Mouse (Mus musculus) liver, embryonic 11.5 days (tissue): Measurements from ENCODE around the gene Hmg20a. TPM values are rescaled to one million over a fixed set of nuclear protein-coding genes. Genes with fewer than 3 reads are reported as not detected.

ENCODE experiments used
- ATAC-seq: fragments of 200-750 bp; cut with Nextera tagmentation; replicated peaks from 2 replicates; pipeline ENCODE4 v1.8.0; 2017; ENCODE audit warnings: moderate number of reproducible peaks, mild to moderate bottlenecking, moderate TSS enrichment, moderate library complexity; ENCODE audit not compliant: low FRiP score
- DNase-seq: peaks from one replicate; pipeline ENCODE4 v3.0.0-alpha.2; 2017; ENCODE audit warnings: low spot score
- H3K27ac ChIP-seq: fragments of 300-500 bp; sonication (generic); 2 replicates; pipeline ENCODE4 v1.5.1; 2014; ENCODE audit warnings: mild to moderate bottlenecking, low read depth, low read length, control low read depth
- H3K27me3 ChIP-seq: fragments of 300-500 bp; sonication (generic); replicated peaks from 2 replicates; pipeline ENCODE4 v1.6.1; 2014; ENCODE audit warnings: low read length, mixed read lengths; ENCODE audit not compliant: control insufficient read depth, insufficient read depth
- H3K36me3 ChIP-seq: fragments of 300-500 bp; sonication (generic); 2 replicates; pipeline ENCODE4 v1.6.1; 2014; ENCODE audit warnings: mild to moderate bottlenecking, low read length, moderate library complexity, mixed read lengths; ENCODE audit not compliant: control insufficient read depth, insufficient read depth
- H3K4me1 ChIP-seq: fragments of 300-500 bp; sonication (generic); replicated peaks from 2 replicates; pipeline ENCODE4 v1.6.1; 2014; ENCODE audit warnings: low read length, mixed read lengths; ENCODE audit not compliant: control insufficient read depth, insufficient read depth
- H3K4me2 ChIP-seq: fragments of 300-500 bp; sonication (generic); 2 replicates; pipeline ENCODE4 v1.6.1; 2014; ENCODE audit warnings: mild to moderate bottlenecking, control low read depth, moderate library complexity
- H3K4me3 ChIP-seq: fragments of 300-500 bp; sonication (generic); 2 replicates; pipeline ENCODE4 v1.5.1; 2014; ENCODE audit warnings: low read depth, low read length, control low read depth
- H3K9ac ChIP-seq: fragments of 300-500 bp; sonication (generic); 2 replicates; pipeline ENCODE4 v1.6.1; 2014; ENCODE audit warnings: low read depth, low read length, control low read depth
- H3K9me3 ChIP-seq: fragments of 300-500 bp; sonication (generic); 2 replicates; pipeline ENCODE4 v1.6.1; 2016; ENCODE audit warnings: low read length, inconsistent platforms, mixed read lengths; ENCODE audit not compliant: control insufficient read depth
- WGBS: fragments of 180-500 bp; shearing (Covaris S2); extraction: QIAGEN DNeasy Blood & Tissue Kit; methylation state at CpG from one replicate; pipeline ENCODE4 v1.1.7; 2014; 5-methylcytosine and 5-hydroxymethylcytosine counted together
- polyA plus RNA-seq: library from polyadenylated mRNA; unstranded; fragments of >200 nt; fragmentation: Nextera tagmentation; extraction: Ambion mirVana; gene quantifications from 2 replicates; pipeline ENCODE4 v1.2.1, GENCODE M21; 2014

The Hmg20a gene
- polyA plus RNA-seq, 1 experiment from 2014 or later = 38.0 TPM

- Histone ChIP-seq H3K4me3 (no peak overlapping the region), H3K4me1 (0 out of 2 replicates have a peak, but pooled peaks cover 2% of the 10 kb centered on the region), H3K27ac (no peak overlapping the region), H3K4me2 (no peak overlapping the region), H3K27me3 (no peaks in the 10 kb centered on the region), H3K9ac (no peak overlapping the region), H3K9me3 (no peaks in the 10 kb centered on the region), H3K36me3 (peaks cover 3% of the 10 kb centered on the region)
- ATAC-seq (no peak), DNase-seq (no peak)
- 80% methylated on average over 5 of the region's 5 CpGs for WGBS
Observed at GRCm38 (mm10) chr9:56478975-56479647, 60.7 kb downstream of the Hmg20a start.

DNA sequence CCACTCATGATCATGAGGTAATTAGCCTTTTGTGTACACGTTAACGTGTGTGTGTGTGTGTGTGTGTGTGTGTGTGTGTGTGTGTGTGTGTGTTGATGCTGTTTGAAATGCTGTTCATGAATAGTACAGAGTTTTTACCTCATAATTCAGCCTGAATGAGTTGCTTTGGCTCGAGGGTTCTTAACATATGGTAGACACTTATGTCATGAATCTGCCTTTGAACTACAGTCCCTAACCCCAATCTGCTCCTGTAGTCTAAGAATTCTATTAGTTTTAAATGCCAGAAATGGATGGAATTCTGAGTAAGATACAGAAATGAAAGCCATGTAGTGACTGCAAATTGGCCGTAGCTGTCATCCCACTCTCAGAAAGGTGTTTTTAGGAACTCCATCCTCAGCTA lies 64.2 kb downstream of the Hmg20a start:
- WGBS = 88% methylated on average over 4 of the region's 4 CpGs
- Histone ChIP-seq H3K9ac (no peak overlapping the region), H3K4me2 (no peak overlapping the region), H3K27ac (no peak overlapping the region), H3K9me3 (no peaks in the 10 kb centered on the region), H3K4me1 (0 out of 2 replicates have a peak, but pooled peaks cover 4% of the 10 kb centered on the region), H3K27me3 (no peaks in the 10 kb centered on the region), H3K4me3 (no peak overlapping the region), H3K36me3 (no peaks in the 10 kb centered on the region)
- DNase-seq (no peak), ATAC-seq (no peak)

DNA sequence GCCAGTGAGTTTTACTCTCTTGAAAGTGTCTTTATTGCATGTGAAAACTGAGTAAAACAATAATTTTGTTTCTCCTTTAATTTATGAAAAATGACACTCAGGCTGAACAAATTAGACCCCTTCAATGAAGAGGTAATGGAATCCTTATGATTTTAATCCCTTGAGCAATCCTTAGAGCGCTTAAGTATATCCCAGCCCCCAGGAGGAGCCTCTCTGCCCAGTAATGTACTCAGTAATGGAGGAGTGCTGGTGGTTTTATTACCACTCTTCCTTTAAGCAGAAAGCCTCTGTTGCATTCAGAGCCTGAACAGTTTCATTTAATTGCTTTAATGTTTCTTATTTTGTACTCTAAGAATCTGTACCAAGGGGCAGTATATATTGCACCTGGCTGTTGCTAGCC lies 67.0 kb downstream of the Hmg20a start:
- Histone ChIP-seq H3K27me3 (no peaks in the 10 kb centered on the region), H3K36me3 (peaks cover 8% of the 10 kb centered on the region; the same call in 1 of the 2 replicates), H3K4me1 (peaks cover 2% of the 10 kb centered on the region; the same call in 1 of the 2 replicates), H3K9me3 (no peaks in the 10 kb centered on the region), H3K4me2 (no peak overlapping the region), H3K27ac (no peak overlapping the region), H3K4me3 (no peak overlapping the region), H3K9ac (no peak overlapping the region)
- no peak for DNase-seq
- ATAC-seq = no peak
- WGBS = 94% methylated on average over 1 of the region's 1 CpGs

DNA sequence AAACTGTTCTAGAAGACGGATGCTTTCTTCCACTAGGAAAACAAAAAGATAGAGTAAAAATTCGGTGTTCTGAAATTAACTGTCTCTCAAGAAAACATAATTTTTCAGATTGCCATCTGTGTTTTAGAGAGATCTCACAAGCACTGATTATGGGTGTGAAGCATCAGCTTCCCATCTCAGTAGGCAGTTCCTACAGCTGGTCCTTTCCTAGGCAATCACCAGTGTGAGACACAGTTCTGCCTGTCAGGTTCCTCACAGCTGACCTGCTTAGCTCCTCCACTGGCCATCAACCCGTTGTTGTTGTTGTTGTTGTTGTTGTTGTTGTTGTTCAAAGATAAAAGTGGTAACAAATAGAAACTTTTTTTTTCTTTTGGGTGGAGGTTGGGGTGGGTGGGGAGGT lies 67.7 kb downstream of the Hmg20a start:
- Histone ChIP-seq H3K36me3 (peaks cover 11% of the 10 kb centered on the region; the same call in 1 of the 2 replicates), H3K4me1 (peaks cover 2% of the 10 kb centered on the region; the same call in 1 of the 2 replicates), H3K4me2 (no peak overlapping the region), H3K9me3 (no peaks in the 10 kb centered on the region), H3K4me3 (no peak overlapping the region), H3K27ac (no peak overlapping the region), H3K9ac (no peak overlapping the region), H3K27me3 (no peaks in the 10 kb centered on the region)
- DNase-seq = no peak
- 78% methylated on average over 3 of the region's 3 CpGs for WGBS
- ATAC-seq = no peak

DNA sequence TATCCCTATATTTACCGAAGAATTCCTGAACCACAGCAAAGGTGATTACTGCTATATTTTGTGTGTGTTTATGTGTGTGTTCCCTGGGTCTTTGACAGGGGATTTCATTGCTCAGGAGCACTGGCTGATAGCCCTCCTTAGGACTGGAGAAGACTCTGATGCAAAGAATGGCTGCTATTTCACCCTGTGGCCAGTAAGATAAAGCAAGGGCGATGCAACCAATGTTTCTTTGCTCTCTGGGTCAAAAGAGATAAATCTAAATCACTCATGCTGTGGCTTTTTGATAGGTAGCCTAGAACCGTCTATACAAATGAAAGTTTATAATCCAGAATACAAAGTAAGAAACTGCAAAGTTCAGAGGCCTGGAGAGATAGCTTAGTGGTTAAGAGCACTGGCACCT lies 69.2 kb downstream of the Hmg20a start:
- H3K9ac ChIP-seq = no peak overlapping the region
- DNase-seq (no peak), ATAC-seq (no peak; the same call in 1 of the 2 replicates)
- no peaks in the 10 kb centered on the region for H3K27me3 ChIP-seq
- H3K4me1 ChIP-seq = peaks cover 2% of the 10 kb centered on the region; the same call in 1 of the 2 replicates
- no peak overlapping the region for H3K4me2 ChIP-seq
- no peaks in the 10 kb centered on the region for H3K9me3 ChIP-seq
- H3K4me3 ChIP-seq = no peak overlapping the region
- no peak overlapping the region for H3K27ac ChIP-seq
- H3K36me3 ChIP-seq = peaks cover 15% of the 10 kb centered on the region; the same call in 1 of the 2 replicates
- WGBS = 64% methylated on average over 3 of the region's 3 CpGs

DNA sequence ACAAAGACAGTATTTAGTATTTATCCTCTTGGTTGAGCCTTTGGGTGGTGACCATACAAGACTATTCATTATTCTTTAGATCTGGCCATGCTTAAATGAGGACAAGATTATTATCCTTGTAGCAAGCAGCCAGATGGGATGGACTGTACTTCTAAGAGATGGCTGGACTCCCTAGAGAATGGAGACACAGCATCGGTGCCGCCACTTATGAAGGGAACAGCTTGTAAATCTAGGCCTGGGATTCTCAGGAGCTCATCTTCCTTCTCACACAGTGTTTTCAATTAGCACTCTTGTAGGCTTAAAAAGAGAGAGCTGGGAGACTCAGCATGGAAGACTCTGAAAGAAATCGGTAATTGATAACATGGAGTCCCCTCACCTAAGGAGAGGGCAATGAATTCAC lies 74.0 kb downstream of the Hmg20a start:
- H3K4me2 ChIP-seq = no peak overlapping the region
- H3K4me3 ChIP-seq = no peak overlapping the region
- peaks cover 17% of the 10 kb centered on the region; the same call in 1 of the 2 replicates for H3K36me3 ChIP-seq
- ATAC-seq = no peak
- H3K4me1 ChIP-seq = peaks cover 5% of the 10 kb centered on the region
- H3K27me3 ChIP-seq = no peaks in the 10 kb centered on the region
- H3K9ac ChIP-seq = no peak overlapping the region
- H3K9me3 ChIP-seq = no peaks in the 10 kb centered on the region
- WGBS = 89% methylated on average over 3 of the region's 3 CpGs
- no peak for DNase-seq
- no peak overlapping the region for H3K27ac ChIP-seq

GRCm38 (mm10) chr9:56492916-56493315 lies 74.5 kb downstream of the Hmg20a start:
- no peak overlapping the region for H3K9ac ChIP-seq
- no peaks in the 10 kb centered on the region for H3K9me3 ChIP-seq
- H3K27me3 ChIP-seq = no peaks in the 10 kb centered on the region
- H3K4me3 ChIP-seq = no peak overlapping the region
- peaks cover 5% of the 10 kb centered on the region for H3K4me1 ChIP-seq
- no peak overlapping the region for H3K27ac ChIP-seq
- ATAC-seq (no peak), DNase-seq (no peak)
- 64% methylated on average over 1 of the region's 1 CpGs for WGBS
- no peak overlapping the region for H3K4me2 ChIP-seq
- H3K36me3 ChIP-seq = peaks cover 17% of the 10 kb centered on the region; the same call in 1 of the 2 replicates

DNA sequence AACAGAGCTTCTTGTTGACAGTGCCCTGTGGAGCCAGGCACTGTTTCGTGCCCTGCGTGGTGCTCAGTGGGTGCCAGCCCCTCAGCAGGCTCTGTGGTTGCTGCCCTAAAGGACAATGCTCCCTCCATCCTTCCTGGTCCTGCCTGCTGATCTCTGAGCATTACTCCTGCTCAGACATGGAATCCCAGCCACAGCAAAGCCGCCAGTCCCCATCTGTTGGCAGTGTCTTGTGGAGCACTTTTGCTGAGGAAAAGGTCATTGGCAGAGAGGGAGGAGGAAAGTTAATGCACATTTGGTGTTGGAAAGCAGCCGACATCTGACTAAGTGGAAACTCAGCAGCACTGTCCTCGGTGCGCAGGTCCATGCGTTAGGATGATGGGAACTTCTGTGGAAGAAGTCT lies 76.7 kb downstream of the Hmg20a start:
- no peaks in the 10 kb centered on the region for H3K9me3 ChIP-seq
- no peak overlapping the region for H3K27ac ChIP-seq
- no peak overlapping the region for H3K9ac ChIP-seq
- H3K36me3 ChIP-seq = peaks cover 11% of the 10 kb centered on the region; the same call in 1 of the 2 replicates
- no peak overlapping the region for H3K4me3 ChIP-seq
- 72% methylated on average over 7 of the region's 7 CpGs for WGBS
- DNase-seq (no peak), ATAC-seq (no peak)
- H3K4me2 ChIP-seq = no peak overlapping the region
- no peaks in the 10 kb centered on the region for H3K27me3 ChIP-seq
- H3K4me1 ChIP-seq = peaks cover 5% of the 10 kb centered on the region

DNA sequence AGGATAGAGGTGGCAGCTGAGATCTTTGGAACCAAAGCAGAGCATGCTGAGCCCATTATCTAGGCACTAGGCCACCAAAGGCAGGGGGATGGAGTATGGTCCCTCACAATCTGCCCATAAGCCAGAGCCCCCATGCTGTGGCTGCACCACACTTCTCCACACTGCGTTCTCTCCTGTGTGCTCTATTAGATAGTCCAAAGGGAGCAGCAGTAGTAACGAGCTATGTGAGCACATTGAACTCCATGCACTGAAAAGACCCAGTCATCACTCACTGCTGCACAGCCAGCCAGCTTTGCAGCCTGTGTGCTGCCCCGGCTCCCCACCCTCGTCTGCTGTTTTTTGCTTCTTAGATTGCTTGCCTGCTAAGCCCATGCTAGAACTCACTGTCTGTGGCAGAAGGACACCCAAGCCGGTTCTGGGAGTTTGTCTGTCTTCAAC lies 77.4 kb downstream of the Hmg20a start:
- Histone ChIP-seq H3K9me3 (no peaks in the 10 kb centered on the region), H3K4me1 (peaks cover 5% of the 10 kb centered on the region), H3K4me2 (no peak overlapping the region), H3K9ac (no peak overlapping the region), H3K27me3 (no peaks in the 10 kb centered on the region), H3K4me3 (no peak overlapping the region), H3K36me3 (peaks cover 7% of the 10 kb centered on the region; the same call in 1 of the 2 replicates), H3K27ac (no peak overlapping the region)
- WGBS = 47% methylated on average over 5 of the region's 5 CpGs
- no peak for ATAC-seq
- DNase-seq = no peak
